Mouse (Mus musculus): Measurements from ENCODE around the gene Mbd4. TPM values are rescaled to one million over a fixed set of nuclear protein-coding genes. Genes with fewer than 3 reads are reported as not detected.

Mbd4 gene
- total RNA-seq, 2 experiments from 2014 or later, result 16.5 to 31.1 TPM

- no peak for ATAC-seq (replicated peaks; ENCODE audit: poor library complexity, severe bottlenecking)
These were observed 10.2 kb upstream of the Mbd4 start for GRCm38 (mm10) chr6:115863340-115863841.

DNA sequence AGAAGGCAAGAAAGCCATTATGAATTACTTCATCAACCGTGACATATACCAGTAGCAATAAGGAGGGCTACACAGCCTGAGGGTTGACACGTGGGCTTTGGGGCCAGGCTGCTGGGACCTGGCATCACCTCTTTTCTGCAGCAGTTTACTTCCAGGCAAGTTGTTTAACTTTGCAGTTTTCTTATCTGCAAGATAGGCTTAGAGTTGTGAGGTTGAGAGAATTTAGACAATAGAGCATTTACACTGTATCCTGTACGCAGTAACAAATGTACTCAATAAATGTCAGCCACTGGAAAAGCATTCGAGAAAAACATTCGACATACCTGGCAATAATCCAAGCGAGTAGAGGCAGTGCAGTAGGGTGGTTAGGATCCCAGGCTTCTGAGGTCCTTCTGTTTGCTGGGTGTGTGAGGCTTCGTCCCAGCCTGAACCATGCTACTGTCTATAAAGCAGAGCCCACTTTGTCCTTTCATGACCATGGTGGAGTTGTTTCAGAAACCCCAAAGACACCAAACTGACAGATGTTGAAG, 6.9 kb upstream of the Mbd4 start:
- ATAC-seq (replicated peaks; ENCODE audit: poor library complexity, severe bottlenecking), result no peak

GRCm38 (mm10) chr6:115859258-115859657, 6.1 kb upstream of the Mbd4 start:
- ATAC-seq (replicated peaks; ENCODE audit: poor library complexity, severe bottlenecking), result no peak

DNA sequence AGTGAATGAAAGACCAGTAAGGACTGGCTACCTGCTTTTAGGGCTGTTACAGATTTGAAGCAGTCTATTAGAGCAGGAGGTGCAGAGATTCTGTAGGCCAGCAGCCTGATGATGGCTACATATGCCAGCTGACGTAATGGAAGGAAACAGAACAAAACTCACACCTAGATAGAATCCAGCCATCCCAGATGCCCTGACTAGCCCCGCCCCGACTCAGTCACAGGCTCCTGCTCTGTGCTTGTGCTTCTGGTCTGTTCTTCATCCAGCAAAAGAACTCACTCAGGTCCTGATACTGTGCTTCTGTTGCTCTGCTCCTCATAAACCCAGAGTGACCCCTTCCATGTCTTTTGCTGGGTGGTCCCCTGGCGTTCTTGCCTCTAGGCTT, 3.2 kb upstream of the Mbd4 start:
- ATAC-seq (replicated peaks; ENCODE audit: poor library complexity, severe bottlenecking), result no peak

DNA sequence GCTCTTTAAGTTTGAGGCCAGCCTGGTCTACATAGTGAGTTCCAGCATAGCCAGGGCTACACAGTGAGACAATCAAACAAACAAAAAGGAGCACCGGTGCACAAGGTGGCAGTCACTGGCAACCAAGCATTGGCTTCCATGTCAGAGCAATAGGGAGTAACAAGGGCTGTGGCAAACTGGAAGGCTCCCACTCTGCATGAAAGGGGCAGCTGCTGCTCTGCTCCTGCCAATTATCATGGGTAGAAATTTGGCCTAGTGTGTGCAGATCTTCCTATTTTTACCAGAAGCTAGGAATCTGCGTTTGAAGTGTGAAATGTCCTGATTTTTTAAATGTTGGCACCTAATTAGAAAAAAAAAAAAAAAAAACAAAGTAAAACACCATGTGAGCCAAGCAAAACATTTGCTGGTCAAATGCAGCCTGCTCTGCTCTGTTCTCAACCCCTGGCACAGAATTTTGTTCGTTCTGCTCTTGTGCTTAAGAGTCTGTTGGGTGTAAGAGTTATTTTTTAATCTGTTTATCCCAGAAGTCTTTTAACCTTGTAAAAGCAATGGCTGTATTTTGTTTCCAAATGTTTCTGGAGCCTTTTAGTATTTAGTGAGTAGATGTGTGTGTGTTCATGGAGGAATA, 2.7 kb upstream of the Mbd4 start:
- no peak for ATAC-seq (replicated peaks; ENCODE audit: poor library complexity, severe bottlenecking)

DNA sequence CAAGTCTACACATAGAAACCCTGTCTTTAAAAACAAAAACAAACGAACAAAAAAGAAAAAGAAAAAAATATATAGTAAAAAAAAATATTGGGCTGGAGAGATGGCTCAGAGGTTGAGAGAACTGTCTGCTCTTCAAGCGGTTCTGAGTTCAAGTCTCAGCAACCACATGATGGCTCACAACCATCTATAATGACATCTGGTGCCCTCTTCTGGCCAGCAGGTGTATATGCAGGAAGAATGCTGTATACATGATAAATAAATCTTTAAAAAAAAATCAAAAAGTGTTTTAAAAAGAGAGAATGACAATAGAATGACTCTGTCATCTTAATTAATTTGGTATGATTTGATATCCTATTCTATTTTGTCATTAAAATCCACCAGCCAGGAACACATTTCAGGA, 1.3 kb upstream of the Mbd4 start:
- ATAC-seq (replicated peaks; ENCODE audit: poor library complexity, severe bottlenecking), result no peak

- ATAC-seq (replicated peaks; ENCODE audit: poor library complexity, severe bottlenecking), result no peak
These were observed 814 bp upstream of the Mbd4 start for GRCm38 (mm10) chr6:115853985-115854384.

DNA sequence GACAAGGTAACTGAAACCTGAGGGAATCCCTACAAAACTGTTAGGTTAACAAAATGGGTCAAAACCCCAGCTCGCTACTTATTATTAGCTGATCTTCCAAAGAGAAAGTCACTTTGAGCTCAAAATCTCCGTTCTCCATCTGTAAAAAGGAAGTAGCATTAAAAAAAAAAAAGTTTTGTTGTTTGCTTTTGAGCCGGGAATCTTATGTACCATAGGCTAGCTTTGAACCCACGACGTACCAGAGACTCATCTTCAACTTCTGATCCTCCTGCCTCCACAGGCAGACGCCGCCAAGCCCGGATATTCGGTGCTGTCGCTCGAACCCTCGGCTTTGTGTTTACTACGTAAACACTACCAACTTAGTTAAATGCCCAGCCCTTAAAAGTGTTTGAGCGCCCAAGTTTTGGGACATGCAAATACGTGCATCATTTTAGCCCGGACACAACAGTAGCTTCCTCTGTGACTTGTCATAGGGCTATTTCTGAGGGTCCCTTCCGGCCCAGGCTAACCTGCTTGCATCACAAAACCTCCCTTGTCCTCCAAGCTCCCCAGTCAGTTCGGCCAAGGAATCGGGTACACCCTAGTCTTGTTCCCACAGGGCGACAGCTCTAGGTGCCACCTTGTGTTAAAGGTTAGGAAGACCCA, 603 bp downstream of the Mbd4 start:
- peak; percentile 28 for ATAC-seq (replicated peaks; ENCODE audit: poor library complexity, severe bottlenecking)

DNA sequence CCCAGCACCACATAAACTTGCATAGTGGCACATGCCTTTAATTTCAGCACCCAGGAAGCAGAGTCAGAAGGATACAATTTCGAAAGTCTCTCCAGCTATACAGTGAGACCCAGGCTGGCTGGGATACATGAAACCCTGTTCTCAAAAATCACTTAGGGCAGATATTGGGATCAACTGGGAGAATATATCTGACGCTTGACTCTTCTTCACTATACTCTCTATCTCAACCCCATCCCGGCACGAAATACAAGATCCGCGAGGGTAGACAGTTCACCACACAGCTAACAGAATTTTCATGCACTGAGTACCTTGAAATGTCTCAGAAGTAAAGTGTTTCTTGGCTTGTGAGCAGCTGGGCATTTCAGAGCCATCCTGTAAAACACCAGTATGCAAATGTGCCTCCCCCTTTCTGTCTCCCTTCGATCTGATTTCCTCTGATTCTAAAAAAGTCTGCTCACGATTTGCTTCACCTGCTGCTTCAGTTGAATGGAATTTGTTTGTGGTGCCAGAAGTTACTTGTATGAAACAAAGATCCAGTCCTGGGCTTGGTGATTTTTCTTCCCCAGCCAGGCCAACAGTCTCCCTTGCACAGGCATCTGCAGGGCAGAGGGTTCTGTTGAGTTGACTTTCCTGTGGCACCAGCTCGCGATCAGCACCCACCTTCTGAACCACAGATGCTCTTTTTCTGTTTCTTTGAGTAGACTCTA, 4.4 kb downstream of the Mbd4 start:
- no peak for ATAC-seq (replicated peaks; ENCODE audit: poor library complexity, severe bottlenecking)

DNA sequence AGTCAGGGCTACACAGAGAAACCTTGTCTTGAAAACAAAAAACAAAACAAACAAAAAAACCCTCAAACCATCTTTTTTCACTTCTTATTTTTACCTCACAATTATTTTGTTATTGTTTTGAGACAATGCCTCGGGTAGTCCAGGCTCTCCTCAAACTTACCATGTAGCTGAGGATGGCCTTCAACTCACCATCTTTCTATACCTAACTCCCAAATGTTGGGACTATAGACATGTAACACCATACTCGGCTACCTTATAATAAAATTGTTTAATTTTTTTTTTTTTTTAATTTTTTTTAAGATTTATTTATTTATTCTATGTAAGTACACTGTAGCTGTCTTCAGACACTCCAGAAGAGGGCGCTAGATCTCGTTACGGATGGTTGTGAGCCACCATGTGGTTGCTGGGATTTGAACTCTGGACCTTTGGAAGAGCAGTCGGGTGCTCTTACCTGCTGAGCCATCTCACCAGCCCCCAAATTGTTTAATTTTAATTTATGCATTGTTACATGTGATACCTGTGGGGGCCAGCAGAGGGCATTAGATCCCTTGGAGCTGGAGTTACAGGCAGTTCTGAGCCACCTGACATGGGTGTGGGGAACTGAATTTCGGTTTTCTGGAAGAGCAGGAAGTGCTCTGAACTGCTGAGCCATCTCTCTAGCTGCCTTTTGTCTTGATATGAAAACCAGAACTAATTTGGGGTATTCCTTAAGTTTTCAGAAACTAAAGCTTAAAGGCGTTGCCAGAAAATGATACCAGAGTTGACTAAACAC, 6.3 kb downstream of the Mbd4 start:
- peak; percentile 95 for ATAC-seq (replicated peaks; ENCODE audit: poor library complexity, severe bottlenecking)

DNA sequence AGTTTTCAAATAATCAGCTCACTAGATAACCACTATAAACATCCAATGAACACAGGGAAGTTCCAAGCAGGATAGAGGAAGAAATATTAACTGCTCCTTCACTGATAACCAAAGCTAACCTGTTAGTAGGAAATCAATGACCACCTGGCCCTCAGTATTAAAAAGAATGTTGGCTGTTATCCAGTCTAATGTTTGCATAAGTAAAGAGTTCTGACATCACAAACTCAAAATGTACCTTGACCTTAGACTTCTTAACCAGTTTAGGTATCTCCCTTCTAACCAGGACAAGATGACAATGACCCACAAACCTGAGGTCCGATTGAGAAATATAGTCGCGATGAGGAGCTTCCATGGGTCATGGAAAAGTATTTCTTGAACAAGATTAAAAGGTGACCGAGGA, 8.2 kb downstream of the Mbd4 start:
- no peak for ATAC-seq (replicated peaks; ENCODE audit: poor library complexity, severe bottlenecking)

DNA sequence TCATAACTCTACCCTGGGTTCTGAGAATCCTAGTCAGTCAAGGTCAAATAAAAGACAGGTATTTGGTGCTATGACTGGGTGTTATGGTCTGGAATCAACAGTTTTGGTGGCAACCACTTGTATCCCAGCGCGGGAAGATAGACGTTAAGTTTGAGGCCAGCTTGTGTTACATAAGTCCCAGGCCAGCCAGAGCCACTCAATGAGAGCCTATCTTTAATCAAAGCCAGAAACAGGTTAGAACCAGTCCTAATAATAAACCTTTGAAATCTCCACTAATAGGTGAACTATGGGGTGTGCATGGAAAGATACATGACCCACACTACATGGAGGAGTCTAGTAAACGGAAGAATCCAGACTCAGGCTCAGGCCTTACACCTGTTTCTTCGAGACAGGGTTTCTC, 14.4 kb downstream of the Mbd4 start:
- ATAC-seq (replicated peaks; ENCODE audit: poor library complexity, severe bottlenecking), result no peak

DNA sequence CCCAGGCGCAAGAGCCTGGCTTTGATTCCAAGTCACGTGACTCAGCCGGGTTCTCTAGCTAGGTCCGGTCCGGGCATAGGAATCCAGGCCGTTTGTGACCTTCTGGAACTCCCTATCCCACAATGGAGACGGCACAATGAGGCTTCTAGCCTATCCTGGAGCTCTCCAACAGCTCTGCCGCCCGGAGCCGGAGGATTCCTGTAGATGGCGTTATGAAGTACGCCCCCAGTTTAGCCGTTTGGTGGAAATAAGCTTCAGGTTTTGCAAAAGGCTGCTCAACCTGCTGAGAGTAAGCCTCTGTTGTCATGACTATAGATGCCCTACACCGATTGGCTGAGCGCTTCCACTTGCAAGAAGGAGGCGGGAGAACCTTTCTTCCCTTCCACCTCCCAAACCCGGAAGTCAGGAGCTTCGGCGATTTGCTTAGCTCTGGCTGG, 15.0 kb downstream of the Mbd4 start, which contains the start of gene Efcab12:
Gene Efcab12 (minus strand): TSS at position 252 of the 437 bp plus-strand sequence.
- ATAC-seq (replicated peaks; ENCODE audit: poor library complexity, severe bottlenecking), result peak; percentile 98

- ATAC-seq (replicated peaks; ENCODE audit: poor library complexity, severe bottlenecking), result no peak
These were observed 19.3 kb downstream of the Mbd4 start for GRCm38 (mm10) chr6:115833861-115834260.

DNA sequence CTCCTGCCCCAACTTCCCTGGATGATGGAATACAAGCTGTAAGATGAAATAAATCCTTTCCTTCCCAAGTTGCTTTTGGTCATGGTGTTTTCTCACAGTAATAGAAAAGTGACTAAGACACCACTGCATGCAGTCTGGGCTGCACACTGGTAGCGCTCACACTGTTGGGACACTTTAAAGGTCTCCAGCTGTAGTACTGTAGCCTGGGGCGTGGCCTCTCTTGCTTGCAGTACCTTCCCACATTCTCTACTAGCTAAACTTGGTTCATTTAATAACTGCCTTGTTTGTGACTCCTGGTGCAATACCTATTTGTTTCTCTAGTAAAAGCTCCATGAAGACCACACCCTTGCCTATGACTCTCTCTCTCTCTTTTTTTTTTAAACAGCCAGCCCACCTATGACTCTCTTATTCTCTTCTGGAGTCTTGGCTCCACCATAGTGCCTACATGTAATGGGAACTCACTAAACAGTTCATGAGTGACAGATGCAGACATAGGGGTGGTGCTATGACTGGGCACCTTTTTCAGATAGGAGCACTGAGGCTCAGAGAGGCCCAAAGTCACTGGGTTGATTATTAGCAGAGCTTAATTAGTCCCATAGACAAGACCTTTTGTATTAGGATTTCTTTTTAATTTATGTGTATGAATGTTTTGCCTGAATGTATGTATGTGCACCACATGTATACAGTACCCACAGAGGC, 20.9 kb downstream of the Mbd4 start:
- no peak for ATAC-seq (replicated peaks; ENCODE audit: poor library complexity, severe bottlenecking)

GRCm38 (mm10) chr6:115830779-115831601, 22.2 kb downstream of the Mbd4 start:
- no peak for ATAC-seq (replicated peaks; ENCODE audit: poor library complexity, severe bottlenecking)

GRCm38 (mm10) chr6:115823850-115824464, 29.2 kb downstream of the Mbd4 start:
- peak; percentile 100 for ATAC-seq (replicated peaks; ENCODE audit: poor library complexity, severe bottlenecking)

- no peak for ATAC-seq (replicated peaks; ENCODE audit: poor library complexity, severe bottlenecking)
These were observed 31.8 kb downstream of the Mbd4 start for GRCm38 (mm10) chr6:115821216-115821993.

Data from granulocyte monocyte progenitor cell, adult 5-6 weeks (primary cell).